Mouse (Mus musculus): ENCODE results near the gene Tfip11. TPM values are rescaled to one million over a fixed set of nuclear protein-coding genes. Genes with fewer than 3 reads are reported as not detected.

Gene Tfip11
- polyA plus RNA-seq, 1 experiment from 2014 or later, result 32.9 TPM

DNA sequence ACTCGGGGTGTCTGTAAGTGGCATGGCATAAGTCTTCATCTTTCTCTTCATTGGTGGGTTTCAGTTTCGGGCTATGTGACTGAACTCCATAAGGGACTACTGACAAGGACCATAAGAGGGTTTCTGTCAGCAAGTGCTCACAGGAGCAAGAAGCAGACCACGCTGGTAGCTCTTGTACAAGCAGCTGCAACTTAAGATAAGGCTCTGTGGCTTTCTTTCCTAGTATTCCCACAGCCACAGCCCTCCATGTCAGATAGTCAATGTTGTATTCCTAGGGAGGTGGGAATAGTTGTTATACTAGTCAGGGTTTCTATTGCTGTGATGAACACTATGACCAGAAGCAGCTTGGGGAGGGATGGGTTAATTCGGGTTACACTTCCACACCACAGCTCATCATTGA lies 33.4 kb downstream of the Tfip11 start:
- no peak overlapping the region for H3K27ac ChIP-seq (ENCODE audit: low read depth, low read length)
- H3K9ac ChIP-seq (ENCODE audit: low read length), result no peak overlapping the region
- no peaks in the 10 kb centered on the region for H3K27me3 ChIP-seq (ENCODE audit: control insufficient read depth, insufficient read depth, low read length)
- no peaks in the 10 kb centered on the region for H3K9me3 ChIP-seq (ENCODE audit: control insufficient read depth, low read length)
- H3K4me2 ChIP-seq (ENCODE audit: low read depth), result no peak overlapping the region
- DNase-seq (ENCODE audit: low spot score), result no peak
- H3K4me3 ChIP-seq (ENCODE audit: low read depth, low read length), result no peak overlapping the region
- WGBS, result 91% methylated on average over 4 of the region's 4 CpGs
- ATAC-seq (ENCODE audit: insufficient read depth, low FRiP score, low TSS enrichment), result no peak
- no peaks in the 10 kb centered on the region; the same call in 1 of the 2 replicates for H3K36me3 ChIP-seq (ENCODE audit: control insufficient read depth, insufficient read depth, low read length)
- H3K4me1 ChIP-seq (ENCODE audit: control insufficient read depth, insufficient read depth, low read length), result no peaks in the 10 kb centered on the region

DNA sequence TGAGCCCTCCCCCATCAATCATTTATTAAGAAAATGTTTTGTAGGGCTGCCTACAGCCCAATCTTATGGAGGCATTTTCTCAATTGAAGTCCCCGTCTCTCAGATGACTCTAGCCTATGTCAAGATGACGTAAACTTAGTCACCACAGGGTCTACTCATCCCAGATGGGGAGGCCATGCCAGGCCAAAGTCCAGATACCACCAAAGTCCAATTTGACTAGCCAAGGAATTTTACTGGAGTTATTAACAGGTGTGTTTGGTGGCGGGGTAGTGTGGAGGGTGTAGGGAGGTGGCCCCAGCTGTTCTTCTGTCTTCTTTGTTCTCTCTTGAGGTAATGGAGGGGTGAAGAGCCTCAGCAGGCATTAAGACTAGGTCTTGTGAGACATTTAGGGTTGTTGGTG lies 33.9 kb downstream of the Tfip11 start:
- no peak overlapping the region for H3K4me3 ChIP-seq (ENCODE audit: low read depth, low read length)
- H3K36me3 ChIP-seq (ENCODE audit: control insufficient read depth, insufficient read depth, low read length), result no peaks in the 10 kb centered on the region; the same call in 1 of the 2 replicates
- H3K9me3 ChIP-seq (ENCODE audit: control insufficient read depth, low read length), result no peaks in the 10 kb centered on the region
- H3K4me1 ChIP-seq (ENCODE audit: control insufficient read depth, insufficient read depth, low read length), result no peaks in the 10 kb centered on the region
- no peak overlapping the region for H3K9ac ChIP-seq (ENCODE audit: low read length)
- WGBS, result 72% methylated on average over 3 of the region's 3 CpGs
- no peak overlapping the region for H3K4me2 ChIP-seq (ENCODE audit: low read depth)
- ATAC-seq (ENCODE audit: insufficient read depth, low FRiP score, low TSS enrichment) (no peak), DNase-seq (ENCODE audit: low spot score) (no peak)
- H3K27me3 ChIP-seq (ENCODE audit: control insufficient read depth, insufficient read depth, low read length), result no peaks in the 10 kb centered on the region
- H3K27ac ChIP-seq (ENCODE audit: low read depth, low read length), result no peak overlapping the region

DNA sequence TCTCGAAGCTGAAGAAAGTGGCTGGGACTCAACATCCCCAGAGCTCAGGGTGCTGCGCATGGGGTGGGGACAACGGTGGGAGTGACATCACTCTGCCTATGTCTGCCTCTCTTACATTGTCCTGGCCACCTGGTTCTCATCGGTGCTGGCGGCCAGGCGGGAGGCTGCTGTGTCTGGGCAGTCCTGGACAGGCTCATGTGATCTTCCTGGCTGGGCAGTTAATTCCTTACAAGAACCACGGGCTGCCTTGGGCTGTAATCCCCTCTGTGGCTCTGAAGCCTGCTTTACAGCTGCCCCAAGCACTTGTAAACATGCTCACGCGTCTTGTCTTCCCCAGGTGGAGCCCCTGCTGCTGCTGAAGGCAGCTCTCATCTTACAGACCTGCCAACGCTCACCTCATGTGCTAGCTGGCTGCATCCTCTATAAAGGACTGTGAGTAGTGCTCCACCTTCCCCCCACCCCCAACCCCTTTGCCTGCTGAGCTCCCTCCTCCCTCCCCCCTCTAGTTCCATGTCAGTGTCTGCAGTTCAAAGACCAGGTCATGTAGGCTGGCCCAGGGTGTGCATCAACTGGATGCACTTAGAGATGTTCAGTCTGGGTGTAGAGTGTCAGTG lies 38.1 kb downstream of the Tfip11 start:
- Histone ChIP-seq H3K4me2 (ENCODE audit: low read depth) (no peak overlapping the region), H3K9me3 (ENCODE audit: control insufficient read depth, low read length) (no peaks in the 10 kb centered on the region), H3K9ac (ENCODE audit: low read length) (no peak overlapping the region), H3K4me1 (ENCODE audit: control insufficient read depth, insufficient read depth, low read length) (no peaks in the 10 kb centered on the region), H3K27ac (ENCODE audit: low read depth, low read length) (no peak overlapping the region), H3K4me3 (ENCODE audit: low read depth, low read length) (no peak overlapping the region), H3K36me3 (ENCODE audit: control insufficient read depth, insufficient read depth, low read length) (no peaks in the 10 kb centered on the region; the same call in 1 of the 2 replicates), H3K27me3 (ENCODE audit: control insufficient read depth, insufficient read depth, low read length) (no peaks in the 10 kb centered on the region)
- ATAC-seq (ENCODE audit: insufficient read depth, low FRiP score, low TSS enrichment) (no peak), DNase-seq (ENCODE audit: low spot score) (no peak)
- WGBS, result 63% methylated on average over 10 of the region's 10 CpGs

DNA sequence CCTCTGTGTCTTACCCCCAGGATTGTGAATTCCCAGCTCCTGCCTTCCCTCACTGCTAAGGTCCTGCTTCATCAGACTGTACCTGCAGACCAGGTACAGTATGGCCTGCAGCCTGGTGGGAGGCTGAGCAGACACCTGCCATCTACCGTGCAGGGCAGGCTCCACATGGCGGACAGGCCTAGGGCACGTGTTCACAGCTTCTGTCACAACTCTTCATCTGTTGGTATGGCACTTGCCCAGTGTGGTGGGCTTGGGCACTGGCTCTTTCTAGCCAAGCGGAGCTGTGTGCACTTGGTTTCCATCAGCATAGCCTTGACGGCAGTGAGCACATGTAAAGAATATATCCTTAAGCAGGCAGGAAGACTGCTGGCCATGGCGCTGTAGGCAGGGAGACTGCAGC lies 40.7 kb downstream of the Tfip11 start:
- Histone ChIP-seq H3K27me3 (ENCODE audit: control insufficient read depth, insufficient read depth, low read length) (no peaks in the 10 kb centered on the region), H3K9me3 (ENCODE audit: control insufficient read depth, low read length) (no peaks in the 10 kb centered on the region), H3K4me2 (ENCODE audit: low read depth) (no peak overlapping the region), H3K9ac (ENCODE audit: low read length) (no peak overlapping the region), H3K36me3 (ENCODE audit: control insufficient read depth, insufficient read depth, low read length) (peaks cover 5% of the 10 kb centered on the region), H3K4me1 (ENCODE audit: control insufficient read depth, insufficient read depth, low read length) (peaks cover 7% of the 10 kb centered on the region), H3K4me3 (ENCODE audit: low read depth, low read length) (no peak overlapping the region), H3K27ac (ENCODE audit: low read depth, low read length) (no peak overlapping the region)
- 93% methylated on average over 6 of the region's 6 CpGs for WGBS
- DNase-seq (ENCODE audit: low spot score), result no peak
- ATAC-seq (ENCODE audit: insufficient read depth, low FRiP score, low TSS enrichment), result no peak

GRCm38 (mm10) chr5:112367338-112367737 lies 41.2 kb downstream of the Tfip11 start:
- Histone ChIP-seq H3K27ac (ENCODE audit: low read depth, low read length) (no peak overlapping the region), H3K4me2 (ENCODE audit: low read depth) (no peak overlapping the region), H3K4me3 (ENCODE audit: low read depth, low read length) (no peak overlapping the region), H3K9ac (ENCODE audit: low read length) (no peak overlapping the region), H3K27me3 (ENCODE audit: control insufficient read depth, insufficient read depth, low read length) (no peaks in the 10 kb centered on the region), H3K36me3 (ENCODE audit: control insufficient read depth, insufficient read depth, low read length) (peaks cover 5% of the 10 kb centered on the region), H3K4me1 (ENCODE audit: control insufficient read depth, insufficient read depth, low read length) (peaks cover 8% of the 10 kb centered on the region), H3K9me3 (ENCODE audit: control insufficient read depth, low read length) (no peaks in the 10 kb centered on the region)
- DNase-seq (ENCODE audit: low spot score) (no peak), ATAC-seq (ENCODE audit: insufficient read depth, low FRiP score, low TSS enrichment) (no peak)
- WGBS, result 90% methylated on average over 4 of the region's 4 CpGs

GRCm38 (mm10) chr5:112367929-112368328 lies 41.8 kb downstream of the Tfip11 start:
- Histone ChIP-seq H3K36me3 (ENCODE audit: control insufficient read depth, insufficient read depth, low read length) (peaks cover 5% of the 10 kb centered on the region), H3K4me2 (ENCODE audit: low read depth) (no peak overlapping the region)
- 92% methylated on average over 12 of the region's 12 CpGs for WGBS

DNA sequence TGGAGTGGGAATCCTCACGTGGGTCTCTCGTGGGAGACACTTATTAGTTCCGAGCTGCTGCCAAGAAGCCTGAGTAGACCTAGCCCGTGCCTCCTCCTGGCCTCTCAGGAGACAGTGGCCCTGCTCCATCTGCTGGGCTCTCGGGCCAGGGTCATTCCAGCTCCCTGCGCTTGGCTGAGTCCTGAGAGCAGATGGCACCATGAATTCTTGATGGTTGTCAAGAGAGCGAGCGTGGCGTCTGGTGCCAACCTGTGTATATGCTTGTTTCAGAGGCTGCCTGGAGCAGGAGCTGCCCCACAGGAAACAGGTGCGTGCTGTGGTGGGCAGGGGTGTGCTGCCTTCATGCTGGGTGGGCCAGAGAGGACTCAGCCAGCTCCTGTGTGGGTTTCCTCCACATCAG lies 42.5 kb downstream of the Tfip11 start:
- ATAC-seq (ENCODE audit: insufficient read depth, low FRiP score, low TSS enrichment) (no peak), DNase-seq (ENCODE audit: low spot score) (no peak)
- no peaks in the 10 kb centered on the region for H3K9me3 ChIP-seq (ENCODE audit: control insufficient read depth, low read length)
- peaks cover 15% of the 10 kb centered on the region for H3K4me1 ChIP-seq (ENCODE audit: control insufficient read depth, insufficient read depth, low read length)
- peaks cover 5% of the 10 kb centered on the region for H3K36me3 ChIP-seq (ENCODE audit: control insufficient read depth, insufficient read depth, low read length)
- no peak overlapping the region for H3K4me2 ChIP-seq (ENCODE audit: low read depth)
- 91% methylated on average over 10 of the region's 10 CpGs for WGBS
- H3K9ac ChIP-seq (ENCODE audit: low read length), result no peak overlapping the region
- H3K27me3 ChIP-seq (ENCODE audit: control insufficient read depth, insufficient read depth, low read length), result no peaks in the 10 kb centered on the region
- no peak overlapping the region for H3K4me3 ChIP-seq (ENCODE audit: low read depth, low read length)
- H3K27ac ChIP-seq (ENCODE audit: low read depth, low read length), result no peak overlapping the region

More at GRCm38 (mm10) chr5:112367929-112368328, 41.8 kb downstream of the Tfip11 start:
- H3K9ac ChIP-seq (ENCODE audit: low read length), result no peak overlapping the region
- H3K27ac ChIP-seq (ENCODE audit: low read depth, low read length), result no peak overlapping the region
- no peaks in the 10 kb centered on the region for H3K9me3 ChIP-seq (ENCODE audit: control insufficient read depth, low read length)
- ATAC-seq (ENCODE audit: insufficient read depth, low FRiP score, low TSS enrichment) (no peak), DNase-seq (ENCODE audit: low spot score) (no peak)
- no peaks in the 10 kb centered on the region for H3K27me3 ChIP-seq (ENCODE audit: control insufficient read depth, insufficient read depth, low read length)
- H3K4me3 ChIP-seq (ENCODE audit: low read depth, low read length), result no peak overlapping the region
- peaks cover 14% of the 10 kb centered on the region for H3K4me1 ChIP-seq (ENCODE audit: control insufficient read depth, insufficient read depth, low read length)

DNA sequence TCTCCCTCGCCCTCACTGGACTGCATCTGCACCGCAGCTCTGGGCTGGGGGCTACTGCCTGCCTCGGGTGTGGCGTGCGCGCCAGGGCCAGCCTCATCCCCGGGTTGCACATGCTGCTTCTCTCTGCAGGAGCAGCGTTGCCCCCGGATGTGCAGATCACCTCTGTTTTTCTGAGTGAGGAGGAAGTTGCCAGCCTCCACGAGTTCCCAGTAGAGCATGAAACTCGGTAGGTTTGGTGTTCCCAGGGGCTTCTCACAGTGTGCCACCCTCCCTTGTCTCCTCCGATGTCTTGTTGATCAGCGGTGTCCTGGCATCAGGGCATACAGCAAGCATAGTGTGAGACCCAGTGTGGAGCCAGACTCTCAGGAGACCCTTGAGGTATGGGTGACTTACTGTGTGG lies 43.2 kb downstream of the Tfip11 start:
- no peak overlapping the region for H3K27ac ChIP-seq (ENCODE audit: low read depth, low read length)
- ATAC-seq (ENCODE audit: insufficient read depth, low FRiP score, low TSS enrichment), result no peak
- no peak overlapping the region for H3K4me2 ChIP-seq (ENCODE audit: low read depth)
- WGBS, result 87% methylated on average over 13 of the region's 13 CpGs
- peaks cover 8% of the 10 kb centered on the region for H3K36me3 ChIP-seq (ENCODE audit: control insufficient read depth, insufficient read depth, low read length)
- H3K4me3 ChIP-seq (ENCODE audit: low read depth, low read length), result no peak overlapping the region
- H3K9ac ChIP-seq (ENCODE audit: low read length), result no peak overlapping the region
- no peak for DNase-seq (ENCODE audit: low spot score)
- peaks cover 15% of the 10 kb centered on the region for H3K4me1 ChIP-seq (ENCODE audit: control insufficient read depth, insufficient read depth, low read length)
- H3K9me3 ChIP-seq (ENCODE audit: control insufficient read depth, low read length), result no peaks in the 10 kb centered on the region
- H3K27me3 ChIP-seq (ENCODE audit: control insufficient read depth, insufficient read depth, low read length), result no peaks in the 10 kb centered on the region

- peaks cover 10% of the 10 kb centered on the region for H3K36me3 ChIP-seq (ENCODE audit: control insufficient read depth, insufficient read depth, low read length)
- H3K27me3 ChIP-seq (ENCODE audit: control insufficient read depth, insufficient read depth, low read length), result no peaks in the 10 kb centered on the region
- WGBS, result 93% methylated on average over 12 of the region's 12 CpGs
- H3K27ac ChIP-seq (ENCODE audit: low read depth, low read length), result no peak overlapping the region
- no peak for ATAC-seq (ENCODE audit: insufficient read depth, low FRiP score, low TSS enrichment)
- H3K9me3 ChIP-seq (ENCODE audit: control insufficient read depth, low read length), result no peaks in the 10 kb centered on the region
- H3K4me3 ChIP-seq (ENCODE audit: low read depth, low read length), result no peak overlapping the region
- no peak overlapping the region for H3K9ac ChIP-seq (ENCODE audit: low read length)
- peaks cover 15% of the 10 kb centered on the region for H3K4me1 ChIP-seq (ENCODE audit: control insufficient read depth, insufficient read depth, low read length)
- DNase-seq (ENCODE audit: low spot score), result no peak
- H3K4me2 ChIP-seq (ENCODE audit: low read depth), result no peak overlapping the region
Measured at GRCm38 (mm10) chr5:112370236-112370813, 44.2 kb downstream of the Tfip11 start.
